Comparison of ENCODE assay signal across 7 mouse cellular contexts in the genomic region with DNA sequence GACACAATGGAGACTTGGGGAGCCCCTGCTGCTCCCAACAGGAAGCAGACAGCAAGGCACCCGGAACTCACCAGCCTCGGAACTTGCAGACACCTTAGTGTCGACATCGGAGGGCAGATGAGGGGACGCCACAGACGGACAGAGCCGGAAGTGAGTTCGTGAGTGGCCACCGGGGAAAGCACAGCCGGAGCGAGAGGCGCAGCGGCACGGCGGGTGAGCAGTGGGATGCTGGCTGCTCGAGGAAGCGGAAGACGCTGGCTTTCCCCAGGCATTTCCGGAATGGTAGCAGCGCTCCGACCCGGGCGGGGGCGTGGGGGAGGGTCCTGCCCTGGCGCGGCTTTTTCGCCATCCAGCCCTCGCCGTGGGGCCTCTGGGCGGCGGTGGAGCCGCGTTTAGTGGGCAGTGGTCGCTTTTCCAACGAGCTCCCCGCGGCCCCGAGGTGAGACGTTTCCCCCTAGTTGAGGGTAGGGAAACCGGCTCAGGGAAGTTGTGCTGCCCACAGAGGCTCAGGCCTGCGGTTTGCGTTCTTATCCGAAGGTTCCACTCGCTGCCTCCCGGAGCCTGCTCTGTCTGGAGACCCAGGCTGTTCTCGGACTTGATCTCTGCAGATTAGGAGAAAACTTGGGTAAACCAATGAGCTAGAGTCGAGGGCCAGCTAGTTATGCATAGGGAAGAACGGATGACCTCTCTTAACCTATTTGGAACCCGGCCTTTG. TPM values are rescaled to one million over a fixed set of nuclear protein-coding genes. Genes with fewer than 3 reads are reported as not detected.
DNase-seq lines count a peak whose midpoint lies in the region; ATAC-seq lines count a peak whose summit lies in the region.

A gene (plus strand): TSS at position 120 of the 715 bp plus-strand sequence.
A gene (minus strand): TSS at position 227 of the 715 bp plus-strand sequence.

- peak; percentile 97 for ATAC-seq in embryonic facial prominence, embryonic 11.5 days (replicated peaks; ENCODE audit: insufficient number of reproducible peaks, low FRiP score, low TSS enrichment, low read depth)
- ATAC-seq in granulocyte monocyte progenitor cell, adult 5-6 weeks (replicated peaks; ENCODE audit: poor library complexity, severe bottlenecking) = peak; percentile 97
- peak; percentile 98 for ATAC-seq in midbrain, embryonic 13.5 days

- H3K4me3 ChIP-seq in embryonic facial prominence, embryonic 11.5 days (ENCODE audit: low read depth, low read length) = peak within 1 kb of the TSS; percentile 55
- peak within 1 kb of the TSS; percentile 85 for H3K4me3 ChIP-seq in limb, embryonic 10.5 days
- peak within 1 kb of the TSS; percentile 64 for H3K4me3 ChIP-seq in midbrain, embryonic 13.5 days (replicated peaks)

- H3K27ac ChIP-seq in embryonic facial prominence, embryonic 11.5 days (replicated peaks; ENCODE audit: low read depth, low read length) = peak within 1 kb of the TSS; percentile 79
- peak within 1 kb of the TSS; percentile 96 for H3K27ac ChIP-seq in limb, embryonic 10.5 days
- peak within 1 kb of the TSS; percentile 92 for H3K27ac ChIP-seq in midbrain, embryonic 13.5 days

- no peaks in the 10 kb centered on the region for H3K4me1 ChIP-seq in embryonic facial prominence, embryonic 11.5 days (ENCODE audit: control insufficient read depth, insufficient read depth, low read length)
- H3K4me1 ChIP-seq in limb, embryonic 10.5 days = peaks cover 12% of the 10 kb centered on the region
- H3K4me1 ChIP-seq in midbrain, embryonic 13.5 days (replicated peaks) = peaks cover 12% of the 10 kb centered on the region

- H3K36me3 ChIP-seq in embryonic facial prominence, embryonic 11.5 days (replicated peaks; ENCODE audit: control insufficient read depth, insufficient read depth, low read depth, low read length) = no peaks in the 10 kb centered on the region
- H3K36me3 ChIP-seq in limb, embryonic 10.5 days = peaks cover 9% of the 10 kb centered on the region
- H3K36me3 ChIP-seq in midbrain, embryonic 13.5 days = peaks cover 11% of the 10 kb centered on the region

- H3K9me3 ChIP-seq in embryonic facial prominence, embryonic 11.5 days (replicated peaks; ENCODE audit: control insufficient read depth, low read length) = no peaks in the 10 kb centered on the region
- no peaks in the 10 kb centered on the region for H3K9me3 ChIP-seq in limb, embryonic 10.5 days (replicated peaks)
- no peaks in the 10 kb centered on the region for H3K9me3 ChIP-seq in midbrain, embryonic 13.5 days

- peak within 1 kb of the TSS; percentile 76 for H3K9ac ChIP-seq in embryonic facial prominence, embryonic 11.5 days (replicated peaks; ENCODE audit: low read length)
- peak within 1 kb of the TSS; percentile 79 for H3K9ac ChIP-seq in midbrain, embryonic 13.5 days (replicated peaks)

- H3K4me2 ChIP-seq in embryonic facial prominence, embryonic 11.5 days (ENCODE audit: low read depth, low read length) = peak within 1 kb of the TSS; percentile 63
- H3K4me2 ChIP-seq in midbrain, embryonic 13.5 days (replicated peaks) = peak within 1 kb of the TSS; percentile 73

- no peaks in the 10 kb centered on the region for H3K27me3 ChIP-seq in embryonic facial prominence, embryonic 11.5 days (ENCODE audit: control insufficient read depth, insufficient read depth, low read length)
- H3K27me3 ChIP-seq in limb, embryonic 10.5 days (ENCODE audit: low read depth, poor library complexity, severe bottlenecking) = no peaks in the 10 kb centered on the region
- no peaks in the 10 kb centered on the region for H3K27me3 ChIP-seq in midbrain, embryonic 13.5 days

- DNase-seq in adrenal gland, postnatal 14 days = peak; percentile 94
- DNase-seq in embryonic facial prominence, embryonic 11.5 days (ENCODE audit: low spot score) = peak; percentile 94
- DNase-seq in kidney, adult 11 months = peak; percentile 89
- peak; percentile 97 for DNase-seq in limb, embryonic 10.5 days (ENCODE audit: low spot score)
- DNase-seq in spleen, adult 12 weeks (ENCODE audit: low spot score) = peak; percentile 80

- WGBS in embryonic facial prominence, embryonic 11.5 days = under 1% methylated on average over 49 of the region's 49 CpGs
- WGBS in limb, embryonic 10.5 days = under 1% methylated on average over 49 of the region's 49 CpGs
- WGBS in midbrain, embryonic 13.5 days = under 1% methylated on average over 48 of the region's 49 CpGs

RNA-seq across cellular contexts. Expression of the first gene that starts in this region (rescaled TPM):
- total RNA-seq in adrenal gland, postnatal 14 days (2021) = 57.0 and 72.3 TPM in 2 replicates
- polyA plus RNA-seq in embryonic facial prominence, embryonic 11.5 days (2014; fragmentation: Nextera tagmentation; extraction: Ambion mirVana) = 56.8 and 64.1 TPM in 2 replicates
- total RNA-seq in granulocyte monocyte progenitor cell, adult 5-6 weeks (2014; fragmentation: Nextera tagmentation) = 128 and 150 TPM in 2 replicates
- 121 and 148 TPM in 2 replicates for total RNA-seq in granulocyte monocyte progenitor cell, adult 5-6 weeks (2017)
- 63.1 and 81.1 TPM in 2 replicates for polyA plus RNA-seq in limb, embryonic 10.5 days (2016; fragmentation: Nextera tagmentation; extraction: Ambion mirVana)
- polyA plus RNA-seq in midbrain, embryonic 13.5 days (2015; fragmentation: Nextera tagmentation; extraction: Ambion mirVana) = 73.7 and 76.4 TPM in 2 replicates

RNA-seq across cellular contexts. Expression of the second gene that starts in this region (rescaled TPM):
- total RNA-seq in adrenal gland, postnatal 14 days (2021) = 1.5 TPM in 1 of 2 replicates, not detected in the other
- polyA plus RNA-seq in embryonic facial prominence, embryonic 11.5 days (2014; fragmentation: Nextera tagmentation; extraction: Ambion mirVana) = 1.8 and 2.1 TPM in 2 replicates
- total RNA-seq in granulocyte monocyte progenitor cell, adult 5-6 weeks (2014; fragmentation: Nextera tagmentation) = not detected in 2 replicates
- total RNA-seq in granulocyte monocyte progenitor cell, adult 5-6 weeks (2017) = 3.4 TPM in 1 of 2 replicates, not detected in the other
- 2.8 and 3.9 TPM in 2 replicates for polyA plus RNA-seq in limb, embryonic 10.5 days (2016; fragmentation: Nextera tagmentation; extraction: Ambion mirVana)
- 1.5 and 1.6 TPM in 2 replicates for polyA plus RNA-seq in midbrain, embryonic 13.5 days (2015; fragmentation: Nextera tagmentation; extraction: Ambion mirVana)

Comparison
In these comparisons a context has a peak if more than half of its experiments do, and no peak if none do; other contexts are left out.
1. Peak in every context shown above with its lines: DNase-seq, ATAC-seq, H3K4me3 ChIP-seq and H3K27ac ChIP-seq.